Mouse (Mus musculus) liver, embryonic 15.5 days (tissue): ENCODE measurements around the gene 1700013G24Rik. TPM values are rescaled to one million over a fixed set of nuclear protein-coding genes. Genes with fewer than 3 reads are reported as not detected.

Experiments used
- ATAC-seq: fragments of 200-750 bp; cut with Nextera tagmentation; 2 replicates; pipeline ENCODE4 v1.8.0; 2017; ENCODE audit warnings: moderate number of reproducible peaks, mild to moderate bottlenecking, moderate library complexity; ENCODE audit not compliant: insufficient read depth
- H3K27ac ChIP-seq: fragments of 300-500 bp; sonication (generic); replicated peaks from 2 replicates; pipeline ENCODE4 v1.5.1; 2015; ENCODE audit warnings: mild to moderate bottlenecking, inconsistent platforms
- H3K27me3 ChIP-seq: fragments of 300-500 bp; sonication (generic); 2 replicates; pipeline ENCODE4 v1.6.1; 2015; ENCODE audit warnings: mild to moderate bottlenecking, inconsistent platforms
- H3K36me3 ChIP-seq: fragments of 300-500 bp; sonication (generic); replicated peaks from 2 replicates; pipeline ENCODE4 v1.6.1; 2015; ENCODE audit warnings: moderate library complexity, mild to moderate bottlenecking, inconsistent platforms
- H3K4me1 ChIP-seq: fragments of 300-500 bp; sonication (generic); replicated peaks from 2 replicates; pipeline ENCODE4 v1.6.1; 2015; ENCODE audit warnings: inconsistent platforms
- H3K4me2 ChIP-seq: fragments of 300-500 bp; sonication (generic); 2 replicates; pipeline ENCODE4 v1.6.1; 2015; ENCODE audit warnings: moderate library complexity, mild to moderate bottlenecking, inconsistent platforms
- H3K4me3 ChIP-seq: fragments of 300-500 bp; sonication (generic); replicated peaks from 2 replicates; pipeline ENCODE4 v1.5.1; 2015; ENCODE audit warnings: mild to moderate bottlenecking, inconsistent platforms
- H3K9ac ChIP-seq: fragments of 300-500 bp; sonication (generic); 2 replicates; pipeline ENCODE4 v1.6.1; 2015; ENCODE audit warnings: moderate library complexity, mild to moderate bottlenecking, inconsistent platforms
- H3K9me3 ChIP-seq: fragments of 300-500 bp; sonication (generic); replicated peaks from 2 replicates; pipeline ENCODE4 v1.6.1; 2016; ENCODE audit warnings: inconsistent platforms
- WGBS: fragments of 180-500 bp; shearing (Covaris S2); methylation state at CpG from one replicate; pipeline ENCODE4 v1.1.7; 2015; ENCODE audit warnings: mixed read lengths; ENCODE audit not compliant: insufficient replicate concordance; 5-methylcytosine and 5-hydroxymethylcytosine counted together
- polyA plus RNA-seq: library from polyadenylated mRNA; unstranded; fragments of >200 nt; fragmentation: Nextera tagmentation; extraction: Ambion mirVana; gene quantifications from 2 replicates; pipeline ENCODE4 v1.2.1, GENCODE M21; 2015

Gene 1700013G24Rik
- polyA plus RNA-seq, 1 experiment from 2014 or later = not detected

GRCm38 (mm10) chr4:137469081-137469844 is 16.2 kb downstream of the 1700013G24Rik start:
- Histone ChIP-seq H3K4me3 (peak overlapping the region; percentile 62), H3K27me3 (peaks cover 17% of the 10 kb centered on the region), H3K9me3 (no peaks in the 10 kb centered on the region), H3K27ac (no peak overlapping the region), H3K9ac (peak overlapping the region; percentile 57; the same call in 1 of the 2 replicates), H3K36me3 (no peaks in the 10 kb centered on the region), H3K4me2 (peak overlapping the region; percentile 84), H3K4me1 (peaks cover 37% of the 10 kb centered on the region)
- 9% methylated on average over 20 of the region's 20 CpGs for WGBS
- ATAC-seq = 0 out of 2 replicates have a peak, but pooled peaks have one; percentile 1

- Histone ChIP-seq H3K4me1 (peaks cover 40% of the 10 kb centered on the region), H3K4me3 (peak overlapping the region; percentile 62), H3K36me3 (no peaks in the 10 kb centered on the region), H3K27ac (no peak overlapping the region), H3K27me3 (peaks cover 17% of the 10 kb centered on the region), H3K9me3 (no peaks in the 10 kb centered on the region), H3K4me2 (peak overlapping the region; percentile 84), H3K9ac (no peak overlapping the region)
- ATAC-seq = peak; percentile 16; the same call in 1 of the 2 replicates
- 43% methylated on average over 15 of the region's 15 CpGs for WGBS
Observed at GRCm38 (mm10) chr4:137469845-137470692, 17.0 kb downstream of the 1700013G24Rik start.

GRCm38 (mm10) chr4:137470701-137471317 is 17.7 kb downstream of the 1700013G24Rik start:
- H3K4me3 ChIP-seq = no peak overlapping the region
- H3K27ac ChIP-seq = no peak overlapping the region
- H3K36me3 ChIP-seq = no peaks in the 10 kb centered on the region
- peaks cover 47% of the 10 kb centered on the region for H3K4me1 ChIP-seq
- H3K9ac ChIP-seq = no peak overlapping the region
- peaks cover 17% of the 10 kb centered on the region for H3K27me3 ChIP-seq
- peak overlapping the region; percentile 84; the same call in 1 of the 2 replicates for H3K4me2 ChIP-seq
- 62% methylated on average over 9 of the region's 9 CpGs for WGBS
- ATAC-seq = no peak
- H3K9me3 ChIP-seq = no peaks in the 10 kb centered on the region

GRCm38 (mm10) chr4:137471326-137471725 is 18.2 kb downstream of the 1700013G24Rik start:
- 61% methylated on average over 8 of the region's 8 CpGs for WGBS
- Histone ChIP-seq H3K27me3 (peaks cover 17% of the 10 kb centered on the region), H3K9me3 (no peaks in the 10 kb centered on the region), H3K9ac (no peak overlapping the region), H3K4me1 (peaks cover 52% of the 10 kb centered on the region), H3K4me2 (no peak overlapping the region; the same call in 1 of the 2 replicates), H3K27ac (no peak overlapping the region), H3K4me3 (no peak overlapping the region), H3K36me3 (no peaks in the 10 kb centered on the region)
- no peak for ATAC-seq

- no peak for ATAC-seq
- Histone ChIP-seq H3K4me1 (peaks cover 62% of the 10 kb centered on the region), H3K27me3 (peaks cover 17% of the 10 kb centered on the region), H3K36me3 (no peaks in the 10 kb centered on the region), H3K4me2 (no peak overlapping the region), H3K9ac (no peak overlapping the region), H3K27ac (no peak overlapping the region), H3K9me3 (no peaks in the 10 kb centered on the region), H3K4me3 (no peak overlapping the region)
- 63% methylated on average over 8 of the region's 8 CpGs for WGBS
Observed at GRCm38 (mm10) chr4:137473240-137473639, 20.2 kb downstream of the 1700013G24Rik start.

GRCm38 (mm10) chr4:137473701-137474388 is 20.8 kb downstream of the 1700013G24Rik start:
- Histone ChIP-seq H3K27ac (no peak overlapping the region), H3K27me3 (peaks cover 14% of the 10 kb centered on the region), H3K4me2 (no peak overlapping the region), H3K9ac (no peak overlapping the region), H3K4me3 (no peak overlapping the region), H3K36me3 (no peaks in the 10 kb centered on the region), H3K4me1 (peaks cover 62% of the 10 kb centered on the region), H3K9me3 (no peaks in the 10 kb centered on the region)
- no peak for ATAC-seq
- 57% methylated on average over 18 of the region's 18 CpGs for WGBS

- H3K4me2 ChIP-seq = no peak overlapping the region
- no peak for ATAC-seq
- 78% methylated on average over 7 of the region's 7 CpGs for WGBS
- no peak overlapping the region for H3K4me3 ChIP-seq
- no peak overlapping the region for H3K9ac ChIP-seq
- peaks cover 6% of the 10 kb centered on the region for H3K27me3 ChIP-seq
- no peaks in the 10 kb centered on the region for H3K9me3 ChIP-seq
- no peaks in the 10 kb centered on the region for H3K36me3 ChIP-seq
- no peak overlapping the region for H3K27ac ChIP-seq
- H3K4me1 ChIP-seq = peaks cover 65% of the 10 kb centered on the region
Observed at GRCm38 (mm10) chr4:137474694-137475093, 21.6 kb downstream of the 1700013G24Rik start.

GRCm38 (mm10) chr4:137475271-137476050 is 22.4 kb downstream of the 1700013G24Rik start:
- Histone ChIP-seq H3K4me2 (no peak overlapping the region), H3K9me3 (no peaks in the 10 kb centered on the region), H3K27me3 (no peaks in the 10 kb centered on the region), H3K36me3 (no peaks in the 10 kb centered on the region), H3K9ac (no peak overlapping the region), H3K4me1 (peaks cover 61% of the 10 kb centered on the region), H3K27ac (no peak overlapping the region), H3K4me3 (no peak overlapping the region)
- ATAC-seq = no peak
- 59% methylated on average over 13 of the region's 13 CpGs for WGBS

- H3K4me3 ChIP-seq = no peak overlapping the region
- H3K27me3 ChIP-seq = no peaks in the 10 kb centered on the region
- 39% methylated on average over 10 of the region's 10 CpGs for WGBS
- peaks cover 59% of the 10 kb centered on the region for H3K4me1 ChIP-seq
- ATAC-seq = no peak
- no peak overlapping the region for H3K27ac ChIP-seq
- H3K9ac ChIP-seq = no peak overlapping the region
- peak overlapping the region; percentile 18 for H3K4me2 ChIP-seq
- H3K9me3 ChIP-seq = no peaks in the 10 kb centered on the region
- H3K36me3 ChIP-seq = no peaks in the 10 kb centered on the region
Observed at GRCm38 (mm10) chr4:137476065-137476760, 23.1 kb downstream of the 1700013G24Rik start.
